Mouse (Mus musculus) intestine, embryonic 16.5 days (tissue): ENCODE measurements around the gene Raly. TPM values are rescaled to one million over a fixed set of nuclear protein-coding genes. Genes with fewer than 3 reads are reported as not detected.

Experiments
- ATAC-seq: fragments of 200-750 bp; cut with Nextera tagmentation; 2 replicates; pipeline ENCODE4 v1.8.0; 2017; ENCODE audit warnings: moderate TSS enrichment, moderate library complexity
- H3K27ac ChIP-seq: fragments of 300-500 bp; sonication (generic); 2 replicates; pipeline ENCODE4 v1.5.1; 2014; ENCODE audit warnings: mild to moderate bottlenecking, low read length
- H3K27me3 ChIP-seq: fragments of 300-500 bp; sonication (generic); replicated peaks from 2 replicates; pipeline ENCODE4 v1.6.1; 2014; ENCODE audit warnings: low read length, control low read depth, mixed read lengths; ENCODE audit not compliant: control insufficient read depth, insufficient read depth
- H3K36me3 ChIP-seq: fragments of 300-500 bp; sonication (generic); 2 replicates; pipeline ENCODE4 v1.6.1; 2014; ENCODE audit warnings: low read length, control low read depth; ENCODE audit not compliant: control insufficient read depth, insufficient read depth
- H3K4me1 ChIP-seq: fragments of 300-500 bp; sonication (generic); 2 replicates; pipeline ENCODE4 v1.6.1; 2014; ENCODE audit warnings: low read length, control low read depth, mixed read lengths; ENCODE audit not compliant: control insufficient read depth, insufficient read depth
- H3K4me2 ChIP-seq: fragments of 300-500 bp; sonication (generic); 2 replicates; pipeline ENCODE4 v1.6.1; 2014; ENCODE audit warnings: low read depth, low read length, control low read depth
- H3K4me3 ChIP-seq: fragments of 300-500 bp; sonication (generic); 2 replicates; pipeline ENCODE4 v1.5.1; 2014; ENCODE audit warnings: mild to moderate bottlenecking, low read length
- H3K9ac ChIP-seq: fragments of 300-500 bp; sonication (generic); 2 replicates; pipeline ENCODE4 v1.6.1; 2014; ENCODE audit warnings: low read depth, low read length
- H3K9me3 ChIP-seq: fragments of 300-500 bp; sonication (generic); 2 replicates; pipeline ENCODE4 v1.6.1; 2016; ENCODE audit warnings: low read length, control low read depth; ENCODE audit not compliant: control insufficient read depth
- whole genome bisulfite sequencing: fragments of 180-500 bp; shearing (Covaris S2); extraction: QIAGEN DNeasy Blood & Tissue Kit; methylation state at CpG from one replicate; pipeline ENCODE4 v1.1.7; 2014; 5-methylcytosine and 5-hydroxymethylcytosine counted together
- polyA plus RNA-seq: library from polyadenylated mRNA; unstranded; fragments of >200 nt; fragmentation: Nextera tagmentation; extraction: Ambion mirVana; gene quantifications from 2 replicates; pipeline ENCODE4 v1.2.1, GENCODE M21; 2015

Raly gene
- polyA plus RNA-seq, 1 experiment from 2014 or later, result 34.0 TPM

- Histone ChIP-seq H3K4me1 (peaks cover 11% of the 10 kb centered on the region), H3K9me3 (no peaks in the 10 kb centered on the region), H3K36me3 (no peaks in the 10 kb centered on the region), H3K4me2 (no peak overlapping the region), H3K9ac (no peak overlapping the region), H3K27ac (no peak overlapping the region), H3K27me3 (no peaks in the 10 kb centered on the region), H3K4me3 (no peak overlapping the region)
- WGBS, result 74% methylated on average over 1 of the region's 1 CpGs
- no peak for ATAC-seq
Observed at GRCm38 (mm10) chr2:154803372-154803771, 12.5 kb downstream of the Raly start.

- Histone ChIP-seq H3K4me2 (no peak overlapping the region), H3K27me3 (no peaks in the 10 kb centered on the region), H3K4me1 (peaks cover 15% of the 10 kb centered on the region), H3K4me3 (no peak overlapping the region), H3K36me3 (no peaks in the 10 kb centered on the region), H3K27ac (no peak overlapping the region), H3K9me3 (no peaks in the 10 kb centered on the region), H3K9ac (no peak overlapping the region)
- 67% methylated on average over 4 of the region's 4 CpGs for WGBS
- ATAC-seq, result no peak
Observed at GRCm38 (mm10) chr2:154803845-154804244, 12.9 kb downstream of the Raly start.

GRCm38 (mm10) chr2:154807689-154808088 lies 16.8 kb downstream of the Raly start:
- ATAC-seq, result no peak
- H3K36me3 ChIP-seq, result no peaks in the 10 kb centered on the region
- no peak overlapping the region for H3K27ac ChIP-seq
- WGBS, result 46% methylated on average over 1 of the region's 1 CpGs
- H3K27me3 ChIP-seq, result no peaks in the 10 kb centered on the region
- H3K4me3 ChIP-seq, result no peak overlapping the region
- no peaks in the 10 kb centered on the region for H3K9me3 ChIP-seq
- H3K4me1 ChIP-seq, result peaks cover 30% of the 10 kb centered on the region
- H3K4me2 ChIP-seq, result no peak overlapping the region
- H3K9ac ChIP-seq, result no peak overlapping the region

GRCm38 (mm10) chr2:154809107-154809762 lies 18.3 kb downstream of the Raly start:
- Histone ChIP-seq H3K36me3 (no peaks in the 10 kb centered on the region), H3K27me3 (no peaks in the 10 kb centered on the region), H3K4me1 (peaks cover 26% of the 10 kb centered on the region), H3K4me2 (no peak overlapping the region), H3K9me3 (no peaks in the 10 kb centered on the region), H3K4me3 (no peak overlapping the region), H3K9ac (no peak overlapping the region), H3K27ac (no peak overlapping the region)
- WGBS, result 50% methylated on average over 1 of the region's 1 CpGs
- peak; percentile 82 for ATAC-seq

GRCm38 (mm10) chr2:154810821-154811220 lies 19.9 kb downstream of the Raly start:
- H3K4me3 ChIP-seq, result no peak overlapping the region
- peaks cover 23% of the 10 kb centered on the region for H3K4me1 ChIP-seq
- 47% methylated on average over 1 of the region's 1 CpGs for WGBS
- H3K27ac ChIP-seq, result no peak overlapping the region
- no peaks in the 10 kb centered on the region for H3K27me3 ChIP-seq
- no peak overlapping the region for H3K4me2 ChIP-seq
- no peak for ATAC-seq
- H3K9ac ChIP-seq, result no peak overlapping the region
- H3K9me3 ChIP-seq, result no peaks in the 10 kb centered on the region
- no peaks in the 10 kb centered on the region; the same call in 1 of the 2 replicates for H3K36me3 ChIP-seq

- H3K9ac ChIP-seq, result no peak overlapping the region
- no peak overlapping the region for H3K4me3 ChIP-seq
- H3K4me1 ChIP-seq, result peaks cover 30% of the 10 kb centered on the region
- H3K9me3 ChIP-seq, result no peaks in the 10 kb centered on the region
- no peaks in the 10 kb centered on the region for H3K27me3 ChIP-seq
- H3K27ac ChIP-seq, result no peak overlapping the region
- 80% methylated on average over 2 of the region's 2 CpGs for WGBS
- no peaks in the 10 kb centered on the region; the same call in 1 of the 2 replicates for H3K36me3 ChIP-seq
- no peak for ATAC-seq
- H3K4me2 ChIP-seq, result no peak overlapping the region
Observed at GRCm38 (mm10) chr2:154813426-154813825, 22.5 kb downstream of the Raly start.

- Histone ChIP-seq H3K9ac (no peak overlapping the region), H3K4me3 (no peak overlapping the region), H3K36me3 (no peaks in the 10 kb centered on the region; the same call in 1 of the 2 replicates), H3K27ac (no peak overlapping the region), H3K4me1 (peaks cover 13% of the 10 kb centered on the region; the same call in 1 of the 2 replicates), H3K4me2 (no peak overlapping the region), H3K27me3 (no peaks in the 10 kb centered on the region), H3K9me3 (no peaks in the 10 kb centered on the region)
- 53% methylated on average over 3 of the region's 3 CpGs for WGBS
- no peak for ATAC-seq
Observed at GRCm38 (mm10) chr2:154817089-154817488, 26.2 kb downstream of the Raly start.

GRCm38 (mm10) chr2:154817788-154818187 lies 26.9 kb downstream of the Raly start:
- H3K4me2 ChIP-seq, result no peak overlapping the region
- H3K27ac ChIP-seq, result no peak overlapping the region
- H3K9me3 ChIP-seq, result no peaks in the 10 kb centered on the region
- H3K27me3 ChIP-seq, result no peaks in the 10 kb centered on the region
- H3K36me3 ChIP-seq, result no peaks in the 10 kb centered on the region; the same call in 1 of the 2 replicates
- WGBS, result 46% methylated on average over 1 of the region's 1 CpGs
- no peak overlapping the region for H3K9ac ChIP-seq
- H3K4me3 ChIP-seq, result no peak overlapping the region
- no peak for ATAC-seq
- peaks cover 13% of the 10 kb centered on the region; the same call in 1 of the 2 replicates for H3K4me1 ChIP-seq

GRCm38 (mm10) chr2:154818599-154818998 lies 27.7 kb downstream of the Raly start:
- H3K4me2 ChIP-seq, result no peak overlapping the region
- no peak for ATAC-seq
- no peaks in the 10 kb centered on the region for H3K9me3 ChIP-seq
- no peak overlapping the region for H3K9ac ChIP-seq
- H3K4me3 ChIP-seq, result no peak overlapping the region
- no peak overlapping the region for H3K27ac ChIP-seq
- H3K27me3 ChIP-seq, result no peaks in the 10 kb centered on the region
- WGBS, result 48% methylated on average over 1 of the region's 1 CpGs
- H3K36me3 ChIP-seq, result no peaks in the 10 kb centered on the region; the same call in 1 of the 2 replicates
- peaks cover 13% of the 10 kb centered on the region; the same call in 1 of the 2 replicates for H3K4me1 ChIP-seq

- no peak for ATAC-seq
- WGBS, result 74% methylated on average over 1 of the region's 1 CpGs
- no peak overlapping the region for H3K4me2 ChIP-seq
- H3K36me3 ChIP-seq, result no peaks in the 10 kb centered on the region
- H3K4me3 ChIP-seq, result no peak overlapping the region
- H3K9ac ChIP-seq, result no peak overlapping the region
- no peaks in the 10 kb centered on the region for H3K9me3 ChIP-seq
- H3K27ac ChIP-seq, result no peak overlapping the region
- no peaks in the 10 kb centered on the region for H3K27me3 ChIP-seq
- peaks cover 13% of the 10 kb centered on the region; the same call in 1 of the 2 replicates for H3K4me1 ChIP-seq
Observed at GRCm38 (mm10) chr2:154820346-154820745, 29.4 kb downstream of the Raly start.
